Mouse (Mus musculus) testis, adult 2 months (tissue): Measurements from ENCODE around the gene Dok1. TPM values are rescaled to one million over a fixed set of nuclear protein-coding genes. Genes with fewer than 3 reads are reported as not detected.

ENCODE experiments used
- H3K27ac ChIP-seq: fragments of 200-500 bp; 2 replicates; pipeline ENCODE4 v1.5.1; 2012; ENCODE audit warnings: low read depth, low read length; ENCODE audit not compliant: control insufficient read depth, insufficient read depth
- H3K27me3 ChIP-seq: fragments of 200-500 bp; 2 replicates; pipeline ENCODE4 v1.6.1; 2012; ENCODE audit warnings: mild to moderate bottlenecking, low read length, moderate library complexity; ENCODE audit not compliant: control insufficient read depth, insufficient read depth
- H3K36me3 ChIP-seq: fragments of 200-500 bp; 2 replicates; pipeline ENCODE4 v1.6.1; 2012; ENCODE audit warnings: mild to moderate bottlenecking, low read length; ENCODE audit not compliant: control insufficient read depth, insufficient read depth
- H3K4me1 ChIP-seq: fragments of 200-500 bp; 2 replicates; pipeline ENCODE4 v1.6.1; 2012; ENCODE audit warnings: low read length; ENCODE audit not compliant: control insufficient read depth, insufficient read depth
- H3K4me3 ChIP-seq: fragments of 200-500 bp; 2 replicates; pipeline ENCODE4 v1.5.1; 2012; ENCODE audit warnings: low read depth, mild to moderate bottlenecking, low read length, moderate library complexity, mixed read lengths; ENCODE audit not compliant: control insufficient read depth
- CTCF ChIP-seq: fragments of 200-500 bp; IDR thresholded peaks from 2 replicates; pipeline ENCODE4 v1.5.1; 2012; ENCODE audit warnings: low read depth, mild to moderate bottlenecking, inconsistent platforms, low read length, moderate library complexity; ENCODE audit not compliant: control insufficient read depth, insufficient read depth, insufficient replicate concordance
- POLR2A ChIP-seq: fragments of 200-500 bp; IDR thresholded peaks from 2 replicates; pipeline ENCODE4 v1.6.1; 2012; ENCODE audit warnings: low read depth, mild to moderate bottlenecking, inconsistent platforms, low read length, moderate library complexity; ENCODE audit not compliant: control insufficient read depth
- polyA plus RNA-seq: library from polyadenylated mRNA; depleted of rRNA; stranded (reverse); fragments of >200 nt; gene quantifications from 2 replicates; pipeline ENCODE4 v1.2.3, GENCODE M21; 2012

The Dok1 gene
- polyA plus RNA-seq, 1 experiment = 1.0 TPM

- no peak for TF ChIP-seq CTCF
- TF ChIP-seq POLR2A = no peak
- Histone ChIP-seq H3K36me3 (no peaks in the 10 kb centered on the region), H3K4me1 (peaks cover 12% of the 10 kb centered on the region), H3K27me3 (no peaks in the 10 kb centered on the region), H3K27ac (no peak overlapping the region), H3K4me3 (no peak overlapping the region)
Observed at GRCm38 (mm10) chr6:83031111-83031510, 2.2 kb downstream of the Dok1 start.

- Histone ChIP-seq H3K36me3 (no peaks in the 10 kb centered on the region), H3K4me1 (peaks cover 12% of the 10 kb centered on the region), H3K27me3 (no peaks in the 10 kb centered on the region), H3K27ac (no peak overlapping the region), H3K4me3 (no peak overlapping the region)
- TF ChIP-seq CTCF (no peak), POLR2A (no peak)
Observed at GRCm38 (mm10) chr6:83029777-83030176, 3.5 kb downstream of the Dok1 start.

- no peak overlapping the region for H3K27ac ChIP-seq
- no peaks in the 10 kb centered on the region for H3K27me3 ChIP-seq
- TF ChIP-seq POLR2A (no peak), CTCF (no peak)
Observed at GRCm38 (mm10) chr6:83027706-83028105, 5.6 kb downstream of the Dok1 start.

GRCm38 (mm10) chr6:83027293-83027692 lies 6.0 kb downstream of the Dok1 start:
- H3K27me3 ChIP-seq = no peaks in the 10 kb centered on the region
- H3K27ac ChIP-seq = no peak overlapping the region
- TF ChIP-seq POLR2A (no peak), CTCF (no peak)
- no peaks in the 10 kb centered on the region for H3K4me1 ChIP-seq
- no peak overlapping the region for H3K4me3 ChIP-seq
- H3K36me3 ChIP-seq = no peaks in the 10 kb centered on the region

More at GRCm38 (mm10) chr6:83027706-83028105, 5.6 kb downstream of the Dok1 start:
- Histone ChIP-seq H3K36me3 (no peaks in the 10 kb centered on the region), H3K4me3 (no peak overlapping the region), H3K4me1 (peaks cover 2% of the 10 kb centered on the region)

GRCm38 (mm10) chr6:83025221-83025620 lies 8.1 kb downstream of the Dok1 start:
- TF ChIP-seq POLR2A (no peak), CTCF (no peak)
- H3K27me3 ChIP-seq = no peaks in the 10 kb centered on the region
- no peak overlapping the region for H3K27ac ChIP-seq
- H3K36me3 ChIP-seq = no peaks in the 10 kb centered on the region
- H3K4me3 ChIP-seq = no peak overlapping the region
- H3K4me1 ChIP-seq = no peaks in the 10 kb centered on the region

- H3K27me3 ChIP-seq = no peaks in the 10 kb centered on the region
- no peaks in the 10 kb centered on the region for H3K36me3 ChIP-seq
- no peaks in the 10 kb centered on the region for H3K4me1 ChIP-seq
- TF ChIP-seq CTCF (no peak), POLR2A (no peak)
- peak overlapping the region; percentile 16; the same call in 1 of the 2 replicates for H3K27ac ChIP-seq
- H3K4me3 ChIP-seq = no peak overlapping the region
Observed at GRCm38 (mm10) chr6:83024421-83024820, 8.8 kb downstream of the Dok1 start.

GRCm38 (mm10) chr6:83023786-83024185 lies 9.5 kb downstream of the Dok1 start:
- no peak for TF ChIP-seq POLR2A
- no peak for TF ChIP-seq CTCF
- Histone ChIP-seq H3K36me3 (no peaks in the 10 kb centered on the region), H3K27me3 (no peaks in the 10 kb centered on the region)

GRCm38 (mm10) chr6:83023008-83023407 lies 10.3 kb downstream of the Dok1 start:
- no peak overlapping the region for H3K4me3 ChIP-seq
- no peaks in the 10 kb centered on the region for H3K4me1 ChIP-seq
- no peak overlapping the region for H3K27ac ChIP-seq
- TF ChIP-seq CTCF (no peak), POLR2A (no peak)
- H3K36me3 ChIP-seq = no peaks in the 10 kb centered on the region
- H3K27me3 ChIP-seq = no peaks in the 10 kb centered on the region

More at GRCm38 (mm10) chr6:83023786-83024185, 9.5 kb downstream of the Dok1 start:
- no peak overlapping the region for H3K4me3 ChIP-seq
- no peaks in the 10 kb centered on the region for H3K4me1 ChIP-seq
- no peak overlapping the region for H3K27ac ChIP-seq
